Mouse (Mus musculus) hematopoietic stem cell, adult 5-6 weeks (primary cell): ENCODE results near the gene Gpr63. TPM values are rescaled to one million over a fixed set of nuclear protein-coding genes. Genes with fewer than 3 reads are reported as not detected.
"Not testable (repeated sequence)": the region's sequence is repeated elsewhere in the genome, so short reads cannot be mapped to it uniquely, and the experiment has no call there.

ENCODE experiments used
- ATAC-seq, 2 experiments: fragments of 125-278 bp in 1 of 2; replicated peaks in 1 of 2; 2 replicates each; pipeline ENCODE4 v1.8.0; 2016 to 2017; ENCODE audit warnings: inconsistent platforms in 2 of 2, mild to moderate bottlenecking in 2 of 2, moderate number of reproducible peaks in 2 of 2, low read depth in 1 of 2, moderate TSS enrichment in 1 of 2; ENCODE audit not compliant: low FRiP score in 2 of 2, poor library complexity in 2 of 2, severe bottlenecking in 2 of 2, insufficient read depth in 1 of 2, low TSS enrichment in 1 of 2
- total RNA-seq: library from RNA; stranded (forward); fragments of 172-1452, 232-1000 nt; gene quantifications from 2 replicates; pipeline ENCODE4 v1.2.3, GENCODE M21; 2017

The Gpr63 gene
- total RNA-seq, 1 experiment from 2014 or later, result not detected

DNA sequence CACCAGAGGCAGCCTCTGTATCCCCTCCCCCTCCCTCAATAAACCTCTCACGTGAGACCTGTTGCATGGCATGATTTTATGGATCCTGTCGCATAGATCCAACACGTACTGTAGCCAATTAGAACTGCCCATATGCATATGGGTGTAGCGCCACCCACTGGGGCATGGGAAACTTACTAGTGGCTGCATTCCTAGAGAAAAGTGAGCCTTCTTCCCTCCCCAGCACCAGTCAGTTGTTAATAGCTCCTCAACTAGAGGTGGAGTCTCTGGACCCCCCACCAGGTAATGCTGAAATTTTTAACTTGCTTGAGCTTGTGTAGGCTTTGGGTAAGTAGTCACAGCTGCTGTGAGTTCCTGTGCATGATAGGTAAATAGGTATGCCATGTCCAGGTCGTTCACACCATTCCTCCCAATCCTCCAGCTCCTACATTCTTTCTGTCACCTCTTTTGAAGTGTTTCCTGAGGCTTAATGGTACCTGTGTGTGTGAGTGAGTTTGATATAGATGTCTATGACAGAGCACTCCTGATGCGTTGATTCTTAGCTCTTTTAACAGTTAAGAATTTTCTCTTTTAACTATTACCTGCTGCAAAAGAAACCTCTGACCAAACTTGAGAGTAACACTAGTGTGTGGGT, 69.1 kb downstream of the Gpr63 start:
- no peak for ATAC-seq

DNA sequence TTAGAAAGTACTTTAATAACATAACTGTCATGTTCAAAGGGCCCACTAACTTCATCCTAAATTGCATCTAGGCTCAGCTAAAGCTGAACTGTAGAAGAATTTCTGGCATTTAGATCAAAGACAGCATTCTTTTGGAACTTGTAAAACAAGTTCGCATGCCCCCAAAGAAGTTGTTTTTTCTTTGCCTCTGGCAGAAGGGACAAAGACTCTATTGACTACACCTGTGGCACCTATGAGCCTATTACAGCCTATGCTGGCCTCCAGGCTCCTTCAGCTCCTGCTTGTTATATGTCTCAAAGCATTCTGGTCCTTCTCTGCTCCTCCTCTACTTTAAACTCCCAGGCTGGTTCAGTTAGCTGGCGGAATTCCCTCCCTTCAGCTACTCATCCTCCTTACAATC, 69.6 kb downstream of the Gpr63 start:
- ATAC-seq, result no peak

DNA sequence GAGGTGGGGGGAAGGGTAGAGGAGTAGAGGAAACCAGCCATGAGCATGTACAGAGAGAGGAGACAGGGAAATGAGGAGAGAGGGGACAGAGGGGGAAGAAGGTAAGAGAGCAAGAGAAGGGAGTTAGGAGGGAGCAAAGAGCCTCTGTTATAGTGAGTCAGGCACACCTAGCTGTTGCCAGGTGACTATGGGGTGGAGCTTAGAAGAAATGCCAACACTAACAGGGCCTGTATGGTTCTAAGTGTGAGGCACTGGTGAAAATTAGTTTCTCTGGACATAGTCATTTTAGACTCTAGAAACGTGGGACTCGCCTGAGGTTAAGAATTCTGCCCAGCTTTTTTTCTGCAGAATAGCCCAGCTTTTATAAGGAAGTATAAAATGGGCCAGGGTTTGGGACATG, 71.1 kb downstream of the Gpr63 start:
- no peak for ATAC-seq

DNA sequence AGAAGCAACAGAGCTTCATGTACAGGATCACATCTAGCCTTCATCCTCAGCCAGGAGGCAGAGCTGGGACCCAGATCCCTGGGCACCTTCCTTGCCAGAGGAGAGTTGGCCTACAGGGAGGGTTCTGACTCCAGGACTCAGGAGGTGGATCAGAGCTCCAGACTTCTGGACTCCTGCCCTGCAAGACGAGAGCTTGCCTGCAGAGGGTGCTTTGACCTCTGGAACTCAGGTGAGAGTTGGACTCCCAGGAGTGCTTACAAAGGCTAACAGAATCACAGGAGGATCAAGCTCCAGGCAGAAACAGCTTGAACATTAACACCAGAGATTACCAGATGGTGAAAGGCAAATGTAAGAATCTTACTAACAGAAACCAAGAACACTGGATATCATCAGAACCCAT, 89.3 kb downstream of the Gpr63 start:
- not testable (repeated sequence) for ATAC-seq

Other genes starting within 250 kb of the Gpr63 start
- gene Klhl32, start 115.3 kb upstream of the Gpr63 start, total RNA-seq, result 0.25 TPM in 1 of 2 replicates, not detected in the other
- 17.9 and 25.3 TPM in 2 replicates for gene Ndufaf4, start 68.3 kb upstream of the Gpr63 start, total RNA-seq